Mouse (Mus musculus) CH12.LX (cell line): Measurements from ENCODE around the gene Lipc. TPM values are rescaled to one million over a fixed set of nuclear protein-coding genes. Genes with fewer than 3 reads are reported as not detected.

ENCODE experiments used
- DNase-seq: peaks from one replicate; pipeline ENCODE4 v3.0.0-alpha.2; 2013; ENCODE audit errors: extremely low read depth
- H3K27ac ChIP-seq: 2 replicates; pipeline ENCODE4 v1.5.1; 2012; ENCODE audit warnings: low read depth, mild to moderate bottlenecking, control low read depth, moderate library complexity; ENCODE audit not compliant: insufficient read depth
- H3K27me3 ChIP-seq: replicated peaks from 2 replicates; pipeline ENCODE3; 2012; ENCODE audit warnings: inconsistent platforms
- H3K36me3 ChIP-seq, 2 experiments: replicated peaks in 1 of 2; 2 replicates each; pipeline versions ENCODE3 to v1.6.1; 2012; ENCODE audit warnings: inconsistent platforms in 1 of 2, low read length in 1 of 2, mild to moderate bottlenecking in 1 of 2, mixed read lengths in 1 of 2, moderate library complexity in 1 of 2; ENCODE audit not compliant: control insufficient read depth in 1 of 2, insufficient read depth in 1 of 2
- H3K4me1 ChIP-seq, 2 experiments: 2 replicates each; pipeline ENCODE4 v1.6.1; 2012; ENCODE audit warnings: inconsistent platforms in 1 of 2, moderate library complexity in 1 of 2; ENCODE audit not compliant: insufficient read depth in 2 of 2, control insufficient read depth in 1 of 2
- H3K4me2 ChIP-seq: 2 replicates; pipeline ENCODE4 v1.6.1; 2012; ENCODE audit warnings: low read depth, mild to moderate bottlenecking, control low read depth; ENCODE audit not compliant: poor library complexity, insufficient read depth, severe bottlenecking
- H3K4me3 ChIP-seq, 3 experiments: fragments of 150-350 bp in 1 of 3; sonication (generic) in 1 of 3; replicated peaks in 1 of 3; 2 replicates each; pipeline versions ENCODE3 to v1.5.1; 2011 to 2012; ENCODE audit warnings: low read depth in 2 of 3, low read length in 2 of 3, mild to moderate bottlenecking in 2 of 3, moderate library complexity in 2 of 3, control low read depth in 1 of 3, improper control_type of control experiment in 1 of 3, inconsistent platforms in 1 of 3, mixed read lengths in 1 of 3; ENCODE audit not compliant: poor library complexity in 1 of 3
- H3K79me2 ChIP-seq: replicated peaks from 2 replicates; pipeline ENCODE4 v1.6.1; 2012; ENCODE audit warnings: mild to moderate bottlenecking, moderate library complexity; ENCODE audit not compliant: control insufficient read depth, poor library complexity, insufficient read depth, severe bottlenecking; ENCODE audit errors: extremely low read depth
- H3K9ac ChIP-seq: 2 replicates; pipeline ENCODE4 v1.6.1; 2012; ENCODE audit warnings: low read depth, mild to moderate bottlenecking, control low read depth, moderate library complexity; ENCODE audit not compliant: insufficient read depth
- H3K9me3 ChIP-seq: replicated peaks from 2 replicates; pipeline ENCODE3; 2012; ENCODE audit warnings: low read length, inconsistent platforms, mixed read lengths
- CHD1 ChIP-seq: IDR thresholded peaks from 2 replicates; pipeline ENCODE4 v1.6.1; 2012; ENCODE audit warnings: low read depth, low read length, improper control_type of control experiment, inconsistent platforms
- CHD2 ChIP-seq: IDR thresholded peaks from 2 replicates; pipeline ENCODE4 v1.6.1; 2011; ENCODE audit warnings: low read length, improper control_type of control experiment
- CTCF ChIP-seq, 2 experiments: IDR thresholded peaks in 1 of 2; conservative IDR thresholded peaks in 1 of 2; 2 replicates each; pipeline ENCODE4 v1.5.1; 2011 to 2012; ENCODE audit warnings: low read depth in 2 of 2, low read length in 2 of 2, improper control_type of control experiment in 1 of 2, inconsistent platforms in 1 of 2, mild to moderate bottlenecking in 1 of 2, moderate library complexity in 1 of 2
- ELF1 ChIP-seq: IDR thresholded peaks from 2 replicates; pipeline ENCODE4 v1.6.1; 2014; ENCODE audit warnings: low read depth, mild to moderate bottlenecking, inconsistent platforms, low read length, improper control_type of control experiment
- EP300 ChIP-seq: IDR thresholded peaks from 2 replicates; pipeline ENCODE4 v1.6.1; 2011; ENCODE audit warnings: low read length, improper control_type of control experiment
- ETS1 ChIP-seq: conservative IDR thresholded peaks from 2 replicates; pipeline ENCODE4 v1.6.1; 2012; ENCODE audit warnings: low read depth, mild to moderate bottlenecking, inconsistent platforms, low read length, improper control_type of control experiment, moderate library complexity
- IRF4 ChIP-seq: IDR thresholded peaks from 2 replicates; pipeline ENCODE4 v1.6.1; 2014; ENCODE audit warnings: low read depth, mild to moderate bottlenecking, inconsistent platforms, low read length, improper control_type of control experiment
- KAT2A ChIP-seq: IDR thresholded peaks from 2 replicates; pipeline ENCODE4 v1.6.1; 2012; ENCODE audit warnings: low read length, improper control_type of control experiment, inconsistent platforms; ENCODE audit not compliant: insufficient replicate concordance
- MAX ChIP-seq: IDR thresholded peaks from 2 replicates; pipeline ENCODE4 v1.6.1; 2011; ENCODE audit warnings: low read length, improper control_type of control experiment
- MEF2A ChIP-seq: IDR thresholded peaks from 2 replicates; pipeline ENCODE4 v1.6.1; 2014; ENCODE audit warnings: low read depth, mild to moderate bottlenecking, inconsistent platforms, low read length, improper control_type of control experiment, borderline replicate concordance
- PAX5 ChIP-seq: IDR thresholded peaks from 2 replicates; pipeline ENCODE4 v1.6.1; 2012; ENCODE audit warnings: low read length, inconsistent platforms, mixed read lengths
- RCOR1 ChIP-seq: conservative IDR thresholded peaks from 2 replicates; pipeline ENCODE4 v1.6.1; 2012; ENCODE audit warnings: low read depth, mild to moderate bottlenecking, inconsistent platforms, low read length, improper control_type of control experiment
- SIN3A ChIP-seq: IDR thresholded peaks from 2 replicates; pipeline ENCODE4 v1.6.1; 2012; ENCODE audit warnings: low read length, improper control_type of control experiment, inconsistent platforms
- TBP ChIP-seq: conservative IDR thresholded peaks from 2 replicates; pipeline ENCODE4 v1.6.1; 2011; ENCODE audit warnings: low read depth, low read length, improper control_type of control experiment
- TCF12 ChIP-seq: IDR thresholded peaks from 2 replicates; pipeline ENCODE4 v1.6.1; 2014; ENCODE audit warnings: low read depth, mild to moderate bottlenecking, inconsistent platforms, low read length, improper control_type of control experiment
- UBTF ChIP-seq: IDR thresholded peaks from 2 replicates; pipeline ENCODE4 v1.6.1; 2012; ENCODE audit warnings: low read depth, mild to moderate bottlenecking, inconsistent platforms, low read length, improper control_type of control experiment, moderate library complexity
- ZMIZ1 ChIP-seq: IDR thresholded peaks from 2 replicates; pipeline ENCODE4 v1.6.1; 2012; ENCODE audit warnings: low read depth, mild to moderate bottlenecking, inconsistent platforms, low read length, improper control_type of control experiment
- dilution Hi-C: fragments of 300-500 bp; cut with MboI; formaldehyde crosslinking; loops from 2 replicates; pipeline ENCODE4 v1.14.3; 2020; ENCODE audit warnings: low sequenced_read_pairs; ENCODE audit not compliant: extremely low pct_unique_long_range_greater_than_20kb, extremely low pct_ligation_motif_present
- in situ Hi-C: fragments of 300-500 bp; cut with MboI; formaldehyde crosslinking; loops from 3 replicates; pipeline ENCODE4 v1.14.3; 2019; ENCODE audit warnings: low sequenced_read_pairs, low pct_ligation_motif_present, low pct_unique_long_range_greater_than_20kb, mixed read lengths
- polyA plus RNA-seq: library from polyadenylated mRNA; unstranded; fragments of >175 nt; gene quantifications from 2 replicates; pipeline ENCODE4 v1.2.1, GENCODE M21; 2012; ENCODE audit warnings: low read depth; ENCODE audit not compliant: insufficient read length
- total RNA-seq, 2 experiments: library from RNA; depleted of rRNA; stranded (reverse); fragments of 300-350 nt in 1 of 2; fragments of >200 nt in 1 of 2; gene quantifications; 2 replicates each; pipeline ENCODE4 v1.2.3; 2012 to 2014

Lipc gene
- total and polyA plus RNA-seq, 3 experiments = 5.2 to 24.5 (median 8.6) TPM

- dilution Hi-C loops (no loop called here), in situ Hi-C loops (no loop called here)
- Histone ChIP-seq H3K4me3 (no peak overlapping the region), H3K4me1 (no peaks in the 10 kb centered on the region), H3K9me3 (no peaks in the 10 kb centered on the region), H3K4me2 (no peak overlapping the region), H3K9ac (no peak overlapping the region), H3K27me3 (no peaks in the 10 kb centered on the region), H3K79me2 (no peaks in the 10 kb centered on the region), H3K27ac (no peak overlapping the region), H3K36me3 (no peaks in the 10 kb centered on the region)
- no peak for DNase-seq
- TF ChIP-seq UBTF (no peak), IRF4 (no peak), ZMIZ1 (no peak), RCOR1 (no peak), CHD1 (no peak), PAX5 (no peak), MEF2A (no peak), EP300 (no peak), ETS1 (no peak), SIN3A (no peak), MAX (no peak), CHD2 (no peak)
Measured at GRCm38 (mm10) chr9:70863299-70863698, 88.7 kb downstream of the Lipc start.

DNA sequence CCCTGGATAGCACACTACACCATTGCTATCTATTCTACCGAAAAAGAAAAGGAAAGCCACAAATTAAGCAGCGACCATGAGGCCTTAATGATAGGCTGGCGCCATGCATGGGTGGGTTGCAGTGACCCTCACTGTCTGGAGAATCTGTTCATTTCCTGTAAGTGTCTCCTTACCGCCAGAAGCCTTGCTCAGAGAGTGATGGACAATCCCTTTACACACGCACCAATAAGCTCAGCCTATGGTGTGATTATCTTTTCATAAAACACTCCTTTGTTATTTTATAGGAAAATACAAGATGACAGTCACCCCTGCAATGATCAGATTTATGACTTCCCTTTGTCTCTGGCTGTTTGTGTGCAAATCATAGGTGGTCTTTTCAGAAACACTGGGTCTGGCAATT lies 92.8 kb downstream of the Lipc start:
- Histone ChIP-seq H3K4me1 (no peaks in the 10 kb centered on the region), H3K36me3 (no peaks in the 10 kb centered on the region), H3K4me3 (no peak overlapping the region), H3K27ac (no peak overlapping the region), H3K79me2 (no peaks in the 10 kb centered on the region), H3K9ac (no peak overlapping the region), H3K9me3 (no peaks in the 10 kb centered on the region), H3K4me2 (no peak overlapping the region), H3K27me3 (no peaks in the 10 kb centered on the region)
- DNase-seq = no peak
- TF ChIP-seq CTCF (conservative IDR thresholded peaks at IDR 0.05 in 1 of 2, IDR thresholded peaks at IDR 0.05 in 1 of 2; ENCODE audit: low read depth in 2 of 2, low read length in 2 of 2) (no peak), KAT2A (no peak), ZMIZ1 (no peak)
- in situ Hi-C loops = no loop called here
- dilution Hi-C loops = no loop called here

DNA sequence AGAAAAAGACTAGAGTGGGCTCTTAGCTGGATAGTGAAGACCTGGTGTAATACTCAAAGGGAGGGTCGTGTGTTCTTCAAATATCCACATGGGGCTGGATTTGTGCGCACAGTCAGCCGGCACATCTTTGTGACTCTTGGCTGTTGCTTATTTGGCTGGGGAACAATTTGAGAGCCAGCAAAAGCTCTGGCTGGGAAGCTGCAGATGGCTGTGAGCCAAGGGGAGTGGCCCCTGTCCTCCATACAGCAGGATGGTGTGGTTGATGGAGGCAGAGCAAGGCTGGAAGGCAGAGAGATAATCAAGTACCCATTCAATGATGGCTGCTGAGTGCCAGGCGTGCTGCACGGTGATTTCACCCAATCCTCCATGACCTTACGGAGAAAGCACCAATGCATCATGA lies 96.2 kb downstream of the Lipc start:
- Histone ChIP-seq H3K4me3 (no peak overlapping the region), H3K9ac (no peak overlapping the region), H3K36me3 (no peaks in the 10 kb centered on the region), H3K27ac (no peak overlapping the region), H3K9me3 (no peaks in the 10 kb centered on the region), H3K4me1 (peaks cover 5 to 12% of the 10 kb centered on the region in 2 experiments; a peak in 3 of 4 replicates), H3K4me2 (no peak overlapping the region), H3K27me3 (no peaks in the 10 kb centered on the region), H3K79me2 (no peaks in the 10 kb centered on the region)
- in situ Hi-C loops (no loop called here), dilution Hi-C loops (no loop called here)
- DNase-seq = no peak
- no peak for TF ChIP-seq ELF1
- TF ChIP-seq EP300 = no peak
- TF ChIP-seq CHD1 = no peak
- no peak for TF ChIP-seq CHD2
- no peak for TF ChIP-seq TBP
- TF ChIP-seq TCF12 = no peak
- no peak for TF ChIP-seq MAX
- no peak for TF ChIP-seq ZMIZ1
- TF ChIP-seq CTCF (conservative IDR thresholded peaks at IDR 0.05 in 1 of 2, IDR thresholded peaks at IDR 0.05 in 1 of 2; ENCODE audit: low read depth in 2 of 2, low read length in 2 of 2) = no peak
